Mouse (Mus musculus) yolk sac, embryonic 10.5 days (tissue): ENCODE measurements at regions not wholly inside any gene's neighbourhood (a gene's known extent, or its start where the extent isn't known, plus 50 kb on each side); places are given as distances from the start of the nearest gene placed in this dataset.

ENCODE experiments used
- DNase-seq: peaks from one replicate; pipeline ENCODE4 v3.0.0-alpha.2; 2017; ENCODE audit warnings: low spot score

- DNase-seq: no peak
These were observed 53.1 kb upstream of the Glis3 start for GRCm38 (mm10) chr19:28732998-28733397.

DNA sequence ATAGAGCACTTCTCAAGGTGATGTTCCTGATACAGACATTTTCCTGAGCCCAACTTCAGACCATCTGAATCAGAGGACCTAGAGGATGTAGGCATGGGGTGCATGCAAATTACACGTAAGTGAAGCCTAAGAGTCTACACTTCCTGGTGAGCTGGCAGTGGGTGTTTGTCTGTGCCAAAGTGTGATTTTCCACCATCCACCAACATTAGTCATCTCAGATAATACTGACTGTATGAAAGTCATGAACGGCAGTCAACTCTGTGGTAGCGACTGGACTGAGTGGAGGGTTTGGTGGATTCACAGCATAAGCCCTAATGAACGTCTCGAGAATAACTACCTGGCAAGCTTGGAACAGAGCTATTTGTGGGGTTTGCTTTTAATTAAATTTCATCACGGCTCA lies 53.9 kb upstream of the Glis3 start:
- no peak for DNase-seq

GRCm38 (mm10) chr19:28743176-28743793 lies 63.4 kb upstream of the Glis3 start:
- no peak for DNase-seq

- DNase-seq: no peak
These were observed 65.2 kb upstream of the Glis3 start for GRCm38 (mm10) chr19:28745105-28745504.

DNA sequence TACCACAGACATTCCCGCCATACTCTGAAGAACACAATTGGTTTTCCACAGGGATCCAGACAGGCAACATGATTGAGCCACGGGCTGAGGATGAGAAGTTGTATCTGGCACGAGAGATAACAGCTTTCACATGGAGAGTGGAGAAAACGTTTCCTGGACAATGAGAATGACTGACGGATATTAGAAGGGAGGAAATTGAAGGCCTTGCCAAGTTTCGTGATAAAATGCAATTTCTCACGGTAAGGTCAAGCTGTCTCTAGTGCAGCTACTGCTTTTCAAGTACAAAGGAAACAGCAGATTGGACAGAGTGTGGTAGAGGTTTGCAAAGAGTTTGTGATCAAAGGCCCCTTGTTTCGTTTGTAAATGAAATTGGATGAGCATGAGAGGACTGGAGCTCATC lies 65.7 kb upstream of the Glis3 start:
- DNase-seq: no peak

GRCm38 (mm10) chr19:28751091-28751490 lies 71.2 kb upstream of the Glis3 start:
- no peak for DNase-seq

DNA sequence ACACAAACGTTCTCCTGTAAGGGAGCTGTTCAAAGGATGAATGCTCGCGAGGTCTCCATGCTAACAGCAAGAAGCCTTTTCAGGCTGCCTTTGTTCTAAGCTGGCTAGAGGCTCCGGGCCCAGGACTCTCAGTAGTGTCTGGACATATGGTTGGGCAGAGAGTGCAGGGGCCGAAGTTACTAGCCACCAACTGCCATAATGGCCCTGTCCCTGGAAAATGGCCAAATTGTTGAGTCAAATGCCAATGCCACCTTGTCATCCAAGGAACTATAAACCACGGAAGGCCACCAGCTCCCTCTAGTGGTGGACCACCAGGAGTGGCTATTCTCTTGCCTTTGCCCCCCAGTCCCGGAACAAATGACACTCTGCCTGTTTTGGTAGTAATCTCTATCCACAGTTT lies 76.0 kb upstream of the Slc1a1 start:
- no peak for DNase-seq

DNA sequence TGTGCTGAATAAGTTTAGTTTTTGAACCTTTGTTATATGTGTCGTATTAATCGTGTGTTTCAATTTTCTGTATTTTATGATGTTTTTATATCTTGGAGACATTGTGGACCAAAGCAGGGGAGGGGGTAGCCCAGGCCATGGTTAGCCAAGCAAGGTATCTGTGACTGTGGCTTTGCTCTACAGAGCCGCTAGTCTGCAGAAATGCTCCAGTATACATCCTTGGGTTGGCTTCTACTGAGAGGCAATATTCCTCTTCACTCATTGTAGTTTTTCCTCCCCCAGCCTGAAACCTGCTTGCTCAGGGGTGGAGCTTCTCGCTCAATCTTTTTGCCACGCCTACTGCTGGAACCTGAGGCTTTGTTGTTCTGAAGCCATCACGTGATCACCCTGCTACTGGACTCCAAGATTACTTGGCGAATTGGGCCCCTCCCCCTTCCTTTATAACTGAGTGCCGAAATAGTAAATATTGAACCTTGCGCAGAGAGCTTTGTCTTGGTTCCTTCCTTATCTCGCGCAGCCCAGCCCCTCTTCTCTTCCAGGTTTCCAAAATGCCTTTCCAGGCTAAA lies 70.0 kb upstream of the Slc1a1 start:
- peak; percentile 18 for DNase-seq

DNA sequence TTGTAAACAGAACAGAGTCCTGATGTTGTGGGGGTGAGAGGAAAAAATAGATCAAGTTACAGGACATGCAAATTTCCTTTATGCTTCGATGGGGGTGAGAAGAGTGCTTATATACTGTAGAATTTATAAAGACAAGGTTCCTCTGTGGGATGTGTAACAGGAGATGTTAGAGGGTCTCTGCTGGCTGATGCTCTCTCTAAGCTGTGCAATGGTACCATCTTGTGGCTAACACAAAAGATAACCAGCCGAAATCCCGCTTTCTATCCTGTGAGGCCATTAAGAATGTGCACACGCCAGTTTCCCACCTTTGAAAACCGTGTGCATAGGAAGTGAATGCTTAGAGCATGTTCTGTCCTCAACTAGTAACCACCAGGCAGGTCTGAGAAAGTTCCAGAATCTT lies 66.6 kb upstream of the Slc1a1 start:
- DNase-seq: no peak

- DNase-seq: no peak
These were observed 64.4 kb upstream of the Slc1a1 start for GRCm38 (mm10) chr19:28770419-28770818.

GRCm38 (mm10) chr19:28771836-28772235 lies 63.0 kb upstream of the Slc1a1 start:
- DNase-seq: no peak

- no peak for DNase-seq
These were observed 61.8 kb upstream of the Slc1a1 start for GRCm38 (mm10) chr19:28772840-28773570.

- DNase-seq: peak; percentile 28
These were observed 58.0 kb upstream of the Slc1a1 start for GRCm38 (mm10) chr19:28776868-28777267.

GRCm38 (mm10) chr19:28777674-28778073 lies 57.2 kb upstream of the Slc1a1 start:
- no peak for DNase-seq

GRCm38 (mm10) chr19:28778386-28778785 lies 56.5 kb upstream of the Slc1a1 start:
- no peak for DNase-seq

DNA sequence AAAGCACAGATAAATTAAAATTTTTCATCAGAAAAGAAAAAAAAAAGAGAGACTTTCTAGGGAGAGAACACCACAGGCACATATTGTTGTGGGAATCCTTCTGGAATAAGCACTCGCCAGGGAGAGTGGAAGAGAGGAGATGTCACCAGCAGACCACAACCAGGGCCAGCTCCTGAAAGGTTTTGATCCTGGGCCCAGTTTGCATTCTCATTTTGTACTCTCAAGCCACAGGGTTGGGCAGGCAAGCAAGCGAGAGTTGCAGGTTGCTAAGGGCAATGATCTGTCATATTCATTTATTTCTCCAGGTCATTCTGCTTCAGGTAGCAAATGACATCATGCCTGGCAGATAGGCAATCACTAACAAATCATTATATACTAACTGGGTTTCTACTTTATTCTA lies 52.9 kb upstream of the Slc1a1 start:
- DNase-seq: no peak
